ENCODE assay signal across 34 mouse cellular contexts in the genomic region with DNA sequence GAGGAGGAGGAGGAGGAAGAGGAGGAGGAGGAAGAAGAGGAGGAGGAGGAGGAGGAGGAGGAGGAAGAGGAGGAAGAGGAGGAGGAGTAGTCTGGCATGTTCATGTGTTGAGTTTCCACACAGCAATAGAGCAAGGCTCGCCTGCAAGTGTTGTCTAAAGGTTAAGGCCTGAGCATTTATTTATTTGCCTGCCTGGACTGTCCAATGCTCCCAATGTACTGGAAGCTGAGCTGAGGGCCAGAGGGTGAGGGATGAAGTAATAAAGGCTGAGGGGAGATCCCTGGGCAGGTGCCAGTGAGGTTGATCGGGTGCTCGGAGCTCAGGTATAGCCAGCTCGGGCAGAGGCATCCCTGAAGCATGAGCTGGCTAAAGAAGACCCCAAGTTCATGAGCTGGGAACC. TPM values are rescaled to one million over a fixed set of nuclear protein-coding genes. Genes with fewer than 3 reads are reported as not detected.
"Had no signal": no experiment of that assay in that cellular context is flagged by ENCODE, and none has a peak within 500 bp of the region (broad histone marks: within the 10 kb centered on the region; RNA-seq: fewer than 3 reads in every experiment).

No protein-coding gene starts in this region.

- H3K4me3 ChIP-seq: embryonic facial prominence, embryonic 10.5 days; embryonic facial prominence, embryonic 12.5 days; embryonic facial prominence, embryonic 13.5 days; embryonic facial prominence, embryonic 15.5 days; erythroblast, embryonic 14.5 days; forebrain, embryonic 10.5 days; forebrain, embryonic 12.5 days; forebrain, embryonic 13.5 days; gastrocnemius, adult 2 months; heart, adult 2 months had no signal

- H3K27ac ChIP-seq: embryonic facial prominence, embryonic 10.5 days; embryonic facial prominence, embryonic 12.5 days; embryonic facial prominence, embryonic 13.5 days; embryonic facial prominence, embryonic 15.5 days; forebrain, embryonic 10.5 days; forebrain, embryonic 12.5 days; forebrain, embryonic 13.5 days; gastrocnemius, adult 2 months; heart, adult 2 months had no signal

- H3K4me2 ChIP-seq: embryonic facial prominence, embryonic 12.5 days; embryonic facial prominence, embryonic 13.5 days; embryonic facial prominence, embryonic 15.5 days; forebrain, embryonic 12.5 days; forebrain, embryonic 13.5 days had no signal

- ATAC-seq: forebrain, embryonic 13.5 days; forebrain, embryonic 14.5 days; forebrain, embryonic 16.5 days; forebrain, postnatal 0 days had no signal

- H3K36me3 ChIP-seq: embryonic facial prominence, embryonic 10.5 days; embryonic facial prominence, embryonic 12.5 days; embryonic facial prominence, embryonic 13.5 days; embryonic facial prominence, embryonic 15.5 days; forebrain, embryonic 10.5 days; forebrain, embryonic 12.5 days had no signal

- DNase-seq: cerebellum, adult 2 months; cerebellum, adult 8-10 months; cerebellum, adult 9-10 months; cerebellum, adult 9-11 months; cerebellum, postnatal 10 days; cerebellum, postnatal 25 days; cerebellum, postnatal 36 days; embryo, embryonic 11 days; forebrain, postnatal 0 days; gastrocnemius, adult 2 months; gastrocnemius, postnatal 10 days; gastrocnemius, postnatal 14 days; gastrocnemius, postnatal 25 days; gastrocnemius, postnatal 36 days; heart, adult 11 months; heart, adult 18-20 months; heart, adult 2 months had no signal

- H3K9me3 ChIP-seq: embryonic facial prominence, embryonic 10.5 days; embryonic facial prominence, embryonic 12.5 days; embryonic facial prominence, embryonic 13.5 days; embryonic facial prominence, embryonic 15.5 days; forebrain, embryonic 10.5 days; forebrain, embryonic 12.5 days; forebrain, embryonic 13.5 days had no signal

- H3K9ac ChIP-seq: embryonic facial prominence, embryonic 12.5 days; embryonic facial prominence, embryonic 13.5 days; embryonic facial prominence, embryonic 15.5 days; forebrain, embryonic 12.5 days; forebrain, embryonic 13.5 days; forebrain, postnatal 0 days had no signal

- H3K4me1 ChIP-seq: forebrain, embryonic 12.5 days; forebrain, embryonic 13.5 days had no signal

- H3K27me3 ChIP-seq: embryonic facial prominence, embryonic 12.5 days; embryonic facial prominence, embryonic 13.5 days; embryonic facial prominence, embryonic 15.5 days; forebrain, embryonic 12.5 days; forebrain, embryonic 13.5 days had no signal

RNA-seq across cellular contexts. Expression of gene Gucy2d, which starts 27.1 kb away (rescaled TPM):
- total RNA-seq: common myeloid progenitor, adult 5-6 weeks; forebrain, postnatal 0 days; gastrocnemius, postnatal 10 days; granulocyte monocyte progenitor cell, adult 5-6 weeks had no signal
- polyA plus RNA-seq: cortical plate, adult 2 months; embryonic facial prominence, embryonic 10.5 days; embryonic facial prominence, embryonic 11.5 days; embryonic facial prominence, embryonic 13.5 days; embryonic facial prominence, embryonic 15.5 days; erythroblast, embryonic 14.5 days; forebrain, embryonic 10.5 days; forebrain, embryonic 11.5 days; forebrain, embryonic 12.5 days; forebrain, embryonic 13.5 days; forebrain, embryonic 16.5 days; forebrain, postnatal 0 days; frontal cortex, adult 2 months; gonadal fat pad, adult 2 months had no signal

RNA-seq across cellular contexts. Expression of gene Tsku, which starts 52.0 kb away (rescaled TPM):
- total RNA-seq: common myeloid progenitor, adult 5-6 weeks; granulocyte monocyte progenitor cell, adult 5-6 weeks had no signal
- polyA plus RNA-seq: erythroblast, embryonic 14.5 days had no signal
